ENCODE assay signal across 24 mouse cellular contexts in the genomic region with DNA sequence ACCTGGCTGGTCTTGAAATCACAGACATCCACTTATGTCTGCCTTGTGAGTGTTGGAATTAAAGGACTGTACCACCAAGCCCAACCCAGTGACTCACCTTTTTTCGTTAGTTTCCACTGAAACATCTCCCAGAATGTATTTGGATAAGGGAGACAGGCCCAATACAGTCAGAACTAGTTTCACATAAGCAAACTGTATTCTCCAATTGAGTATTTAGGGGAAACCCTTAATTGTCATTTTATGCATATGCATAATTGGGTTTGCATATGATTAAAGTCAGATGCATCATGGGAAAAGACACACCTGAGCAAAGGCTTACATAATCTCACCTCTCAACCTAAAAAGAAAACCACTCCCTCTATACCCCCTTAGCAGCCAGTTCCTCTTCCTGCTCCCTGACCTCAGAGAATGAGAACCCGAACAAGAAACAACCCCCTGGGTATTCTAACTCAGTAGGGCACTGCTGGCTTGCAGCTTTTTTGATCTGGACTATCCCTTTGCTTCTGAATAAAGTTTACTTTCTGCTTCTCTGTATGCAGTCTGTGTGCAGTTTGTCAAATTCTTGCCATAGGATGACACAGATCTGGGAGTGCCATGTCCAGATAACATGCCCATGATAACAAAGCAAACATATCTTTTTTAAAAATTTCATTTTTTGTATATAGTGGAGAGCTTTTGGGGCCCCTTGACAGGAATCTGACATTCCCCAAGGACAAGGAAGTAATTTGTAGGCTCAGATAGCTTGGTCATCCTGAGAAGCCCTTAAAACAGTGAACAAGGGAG. TPM values are rescaled to one million over a fixed set of nuclear protein-coding genes. Genes with fewer than 3 reads are reported as not detected.
DNase-seq lines count a peak whose midpoint lies in the region; ATAC-seq and TF ChIP-seq lines count a peak whose summit lies in the region.
"Had no signal": no experiment of that assay in that cellular context is flagged by ENCODE, and none has a peak within 500 bp of the region (broad histone marks: within the 10 kb centered on the region; RNA-seq: fewer than 3 reads in every experiment).

No protein-coding gene starts in this region.

- TF ChIP-seq POLR2A in MEL (IDR thresholded peaks at IDR 0.05; ENCODE audit: control insufficient read depth in 1 of 2, insufficient read depth in 1 of 2, low read depth in 1 of 2, low read length in 2 of 2, poor library complexity in 1 of 2) = no peak

- peak overlapping the region in 1 of 2 experiments; percentile 11; a peak in 2 of 4 replicates for H3K4me3 ChIP-seq in MEL (ENCODE audit: control insufficient read depth in 1 of 2, insufficient read depth in 1 of 2, low read depth in 2 of 2, low read length in 2 of 2)
- no peak overlapping the region for H3K4me3 ChIP-seq in midbrain, embryonic 10.5 days
- H3K4me3 ChIP-seq in heart, embryonic 10.5 days = no peak overlapping the region
- H3K4me3 ChIP-seq: embryonic facial prominence, embryonic 10.5 days; embryonic facial prominence, embryonic 13.5 days; erythroblast, embryonic 14.5 days; forebrain, embryonic 12.5 days; forebrain, embryonic 15.5 days; heart, adult 2 months; hindbrain, embryonic 12.5 days; hindbrain, embryonic 15.5 days had no signal

- no peaks in the 10 kb centered on the region for H3K9me3 ChIP-seq in MEL (replicated peaks; ENCODE audit: insufficient read depth, low read length)
- peaks cover 7% of the 10 kb centered on the region; the same call in 1 of the 2 replicates for H3K9me3 ChIP-seq in midbrain, embryonic 10.5 days (replicated peaks)
- H3K9me3 ChIP-seq in heart, embryonic 10.5 days = peaks cover 3% of the 10 kb centered on the region; the same call in 1 of the 2 replicates
- H3K9me3 ChIP-seq: forebrain, embryonic 12.5 days; forebrain, embryonic 15.5 days; hindbrain, embryonic 12.5 days had no signal

- DNase-seq in A20 (ENCODE audit: low read depth, low spot score) = peak; percentile 38
- peak; percentile 61 for DNase-seq in MEL (ENCODE audit: low read depth, low spot score)
- peak; percentile 34 for DNase-seq in splenic B cell, adult 2 months (ENCODE audit: low read depth, low spot score)
- no peak for DNase-seq in midbrain, embryonic 10.5 days (ENCODE audit: low spot score)
- no peak for DNase-seq in thymus, postnatal 25 days
- DNase-seq in heart, embryonic 10.5 days (ENCODE audit: low spot score) = no peak
- DNase-seq: adrenal gland, adult 2 months; adrenal gland, postnatal 25 days; cerebellum, adult 2 months; cerebellum, adult 9-11 months; cerebellum, postnatal 36 days; embryo, embryonic 11 days; gastrocnemius, postnatal 25 days; heart, adult 2 months had no signal

- H3K4me1 ChIP-seq in MEL (ENCODE audit: control insufficient read depth in 1 of 2, insufficient read depth in 2 of 2, low read length in 2 of 2) = peaks cover 16 to 31% of the 10 kb centered on the region in 2 experiments
- no peaks in the 10 kb centered on the region for H3K4me1 ChIP-seq in midbrain, embryonic 10.5 days
- H3K4me1 ChIP-seq in heart, embryonic 10.5 days = no peaks in the 10 kb centered on the region
- H3K4me1 ChIP-seq: embryonic facial prominence, embryonic 10.5 days; embryonic facial prominence, embryonic 13.5 days; forebrain, embryonic 12.5 days; forebrain, embryonic 15.5 days; hindbrain, embryonic 12.5 days; hindbrain, embryonic 15.5 days had no signal

- TF ChIP-seq RAD21 in MEL (IDR thresholded peaks at IDR 0.05; ENCODE audit: low read depth, low read length) = no peak

- peaks cover 0 to 25% of the 10 kb centered on the region in 2 experiments; a peak in 2 of 4 replicates for H3K36me3 ChIP-seq in MEL (ENCODE audit: control insufficient read depth in 1 of 2, insufficient read depth in 2 of 2, low read length in 2 of 2)
- no peaks in the 10 kb centered on the region for H3K36me3 ChIP-seq in splenic B cell, adult 2 months (ENCODE audit: control insufficient read depth, insufficient read depth, low read length, poor library complexity, severe bottlenecking)
- H3K36me3 ChIP-seq in midbrain, embryonic 10.5 days = peaks cover 19% of the 10 kb centered on the region
- peaks cover 13% of the 10 kb centered on the region for H3K36me3 ChIP-seq in heart, embryonic 10.5 days

- no peaks in the 10 kb centered on the region for H3K79me2 ChIP-seq in MEL (ENCODE audit: control insufficient read depth, insufficient read depth, low read length, poor library complexity)

- H3K9ac ChIP-seq in MEL (ENCODE audit: control insufficient read depth, low read depth, low read length, poor library complexity, severe bottlenecking) = peak overlapping the region; percentile 3; the same call in 1 of the 2 replicates
- H3K9ac ChIP-seq: embryonic facial prominence, embryonic 13.5 days; forebrain, embryonic 12.5 days; forebrain, embryonic 15.5 days; hindbrain, embryonic 12.5 days; hindbrain, embryonic 15.5 days had no signal

- peak; percentile 41 to 57; a peak in 2 of 4 replicates for TF ChIP-seq EP300 in MEL (IDR thresholded peaks at IDR 0.05; ENCODE audit: low read depth in 1 of 2, low read length in 2 of 2)

- no peaks in the 10 kb centered on the region for H3K27me3 ChIP-seq in MEL (ENCODE audit: control insufficient read depth in 1 of 2, insufficient read depth in 2 of 2, low read length in 2 of 2)
- H3K27me3 ChIP-seq in splenic B cell, adult 2 months (ENCODE audit: control insufficient read depth, insufficient read depth, low read length, poor library complexity, severe bottlenecking) = no peaks in the 10 kb centered on the region
- H3K27me3 ChIP-seq in midbrain, embryonic 10.5 days (ENCODE audit: low read depth, poor library complexity, severe bottlenecking) = no peaks in the 10 kb centered on the region
- H3K27me3 ChIP-seq in heart, embryonic 10.5 days (ENCODE audit: insufficient read depth, poor library complexity, severe bottlenecking) = no peaks in the 10 kb centered on the region
- H3K27me3 ChIP-seq: embryonic facial prominence, embryonic 13.5 days; forebrain, embryonic 12.5 days; forebrain, embryonic 15.5 days; hindbrain, embryonic 12.5 days; hindbrain, embryonic 15.5 days had no signal

- peak; percentile 68 for ATAC-seq in granulocyte monocyte progenitor cell, adult 5-6 weeks (replicated peaks; ENCODE audit: poor library complexity, severe bottlenecking)
- ATAC-seq: CD4-positive, CD25-positive, alpha-beta regulatory T cell, adult 4 months; forebrain, embryonic 15.5 days; intestine, postnatal 0 days had no signal

- no peak for TF ChIP-seq CTCF in MEL (IDR thresholded peaks at IDR 0.05 in 2 of 3, conservative IDR thresholded peaks at IDR 0.05 in 1 of 3; ENCODE audit: control insufficient read depth in 1 of 3, insufficient read depth in 1 of 3, low read depth in 2 of 3, low read length in 3 of 3, poor library complexity in 1 of 3, severe bottlenecking in 1 of 3)

- peak overlapping the region; percentile 25 for H3K27ac ChIP-seq in MEL (ENCODE audit: control insufficient read depth, low read depth, low read length)
- no peak overlapping the region for H3K27ac ChIP-seq in midbrain, embryonic 10.5 days (replicated peaks)
- H3K27ac ChIP-seq in heart, embryonic 10.5 days = no peak overlapping the region
- H3K27ac ChIP-seq: embryonic facial prominence, embryonic 10.5 days; embryonic facial prominence, embryonic 13.5 days; forebrain, embryonic 12.5 days; forebrain, embryonic 15.5 days; heart, adult 2 months; hindbrain, embryonic 12.5 days; hindbrain, embryonic 15.5 days had no signal

- WGBS in midbrain, embryonic 10.5 days = 72% methylated on average over 2 of the region's 2 CpGs
- 61% methylated on average over 2 of the region's 2 CpGs for WGBS in heart, embryonic 10.5 days

TF ChIP-seq in MEL, 35 proteins besides CTCF, POLR2A, EP300 and RAD21 (continues in another document):
- TF ChIP-seq TBP (IDR thresholded peaks at IDR 0.05; ENCODE audit: low read depth, low read length) (0 out of 2 replicates have a peak, but pooled peaks have one; percentile 40), GATA1 (IDR thresholded peaks at IDR 0.05; ENCODE audit: low read depth, low read length) (peak; percentile 79)

RNA-seq across cellular contexts. Expression of a gene that starts 8.0 kb away (rescaled TPM):
- 110 and 153 TPM in 2 replicates for total RNA-seq in MEL (2012; rRNA removed)
- polyA plus RNA-seq in MEL (2012; ENCODE audit: insufficient read depth in 1 of 2, insufficient read length in 2 of 2, low read depth in 1 of 2, low replicate concordance in 2 of 2, missing spikeins in 1 of 2) = 100 to 1,000 TPM; 184 to 324 TPM
- 84.0 and 106 TPM in 2 replicates for total RNA-seq in granulocyte monocyte progenitor cell, adult 5-6 weeks (2014; fragmentation: Nextera tagmentation)
- 62.6 and 72.7 TPM in 2 replicates for total RNA-seq in granulocyte monocyte progenitor cell, adult 5-6 weeks (2017)
- 400 and 418 TPM in 2 replicates for polyA plus RNA-seq in midbrain, embryonic 10.5 days (2016; fragmentation: Nextera tagmentation; extraction: Ambion mirVana)
- polyA plus RNA-seq in heart, embryonic 10.5 days (2016; fragmentation: Nextera tagmentation; extraction: Ambion mirVana) = 248 and 309 TPM in 2 replicates

RNA-seq across cellular contexts. Expression of a gene that starts 37.3 kb away (rescaled TPM):
- total RNA-seq in MEL (2012; rRNA removed) = 143 and 150 TPM in 2 replicates
- polyA plus RNA-seq in MEL (2012; ENCODE audit: insufficient read depth in 1 of 2, insufficient read length in 2 of 2, low read depth in 1 of 2, low replicate concordance in 2 of 2, missing spikeins in 1 of 2) = 100 to 1,000 TPM; 186 to 347 TPM
- total RNA-seq in granulocyte monocyte progenitor cell, adult 5-6 weeks (2014; fragmentation: Nextera tagmentation) = 278 and 343 TPM in 2 replicates
- total RNA-seq in granulocyte monocyte progenitor cell, adult 5-6 weeks (2017) = 250 and 268 TPM in 2 replicates
- 304 and 308 TPM in 2 replicates for polyA plus RNA-seq in midbrain, embryonic 10.5 days (2016; fragmentation: Nextera tagmentation; extraction: Ambion mirVana)
- polyA plus RNA-seq in heart, embryonic 10.5 days (2016; fragmentation: Nextera tagmentation; extraction: Ambion mirVana) = 191 and 222 TPM in 2 replicates

RNA-seq across cellular contexts. Expression of a gene that starts 42.6 kb away (rescaled TPM):
- 9.4 and 10.1 TPM in 2 replicates for total RNA-seq in MEL (2012; rRNA removed)
- 1 to 10 TPM in 1 of 2 experiments, not detected in 1; 9.5 TPM for polyA plus RNA-seq in MEL (2012; ENCODE audit: insufficient read depth in 1 of 2, insufficient read length in 2 of 2, low read depth in 1 of 2, low replicate concordance in 2 of 2, missing spikeins in 1 of 2)
- total RNA-seq in granulocyte monocyte progenitor cell, adult 5-6 weeks (2014; fragmentation: Nextera tagmentation) = 6.4 and 11.8 TPM in 2 replicates
- 10.1 and 12.5 TPM in 2 replicates for total RNA-seq in granulocyte monocyte progenitor cell, adult 5-6 weeks (2017)
- 24.6 and 27.5 TPM in 2 replicates for polyA plus RNA-seq in midbrain, embryonic 10.5 days (2016; fragmentation: Nextera tagmentation; extraction: Ambion mirVana)
- 15.0 and 17.2 TPM in 2 replicates for polyA plus RNA-seq in heart, embryonic 10.5 days (2016; fragmentation: Nextera tagmentation; extraction: Ambion mirVana)

RNA-seq across cellular contexts. Expression of a gene that starts 56.4 kb away (rescaled TPM):
- 0.88 and 1.2 TPM in 2 replicates for total RNA-seq in MEL (2012; rRNA removed)
- polyA plus RNA-seq in MEL (2012; ENCODE audit: insufficient read depth in 1 of 2, insufficient read length in 2 of 2, low read depth in 1 of 2, low replicate concordance in 2 of 2, missing spikeins in 1 of 2) = 1 to 10 TPM in 1 of 2 experiments, not detected in 1; 1.1 TPM
- 6.2 and 6.3 TPM in 2 replicates for total RNA-seq in granulocyte monocyte progenitor cell, adult 5-6 weeks (2014; fragmentation: Nextera tagmentation)
- total RNA-seq in granulocyte monocyte progenitor cell, adult 5-6 weeks (2017) = 11.0 and 15.1 TPM in 2 replicates
- polyA plus RNA-seq in midbrain, embryonic 10.5 days (2016; fragmentation: Nextera tagmentation; extraction: Ambion mirVana) = 5.2 and 11.2 TPM in 2 replicates
- 0.34 and 0.72 TPM in 2 replicates for polyA plus RNA-seq in heart, embryonic 10.5 days (2016; fragmentation: Nextera tagmentation; extraction: Ambion mirVana)

Comparison
In these comparisons a context has a peak if more than half of its experiments do, and no peak if none do; other contexts are left out.
1. DNase-seq: peak in A20 (single experiment), MEL (single experiment) and splenic B cell, adult 2 months (single experiment); none in midbrain, embryonic 10.5 days (single experiment), thymus, postnatal 25 days (single experiment) and heart, embryonic 10.5 days (single experiment).